Mouse (Mus musculus): ENCODE measurements at regions not wholly inside any gene's neighbourhood (a gene's known extent, or its start where the extent isn't known, plus 50 kb on each side); places are given as distances from the start of the nearest gene placed in this dataset.
"Not testable (repeated sequence)": the region's sequence is repeated elsewhere in the genome, so short reads cannot be mapped to it uniquely, and the experiment has no call there.

GRCm38 (mm10) chr12:40937037-40937436, 86.9 kb upstream of the Immp2l start:
- Histone ChIP-seq H3K4me3 (replicated peaks; ENCODE audit: low read length) (no peak overlapping the region), H3K9me3 (ENCODE audit: control insufficient read depth, low read length) (no peaks in the 10 kb centered on the region), H3K4me1 (replicated peaks; ENCODE audit: control insufficient read depth, insufficient read depth, low read length) (no peaks in the 10 kb centered on the region), H3K36me3 (replicated peaks; ENCODE audit: control insufficient read depth, insufficient read depth) (no peaks in the 10 kb centered on the region), H3K27ac (no peak overlapping the region), H3K4me2 (replicated peaks) (no peak overlapping the region), H3K27me3 (ENCODE audit: control insufficient read depth, insufficient read depth, low read length) (no peaks in the 10 kb centered on the region), H3K9ac (no peak overlapping the region)
- ATAC-seq (ENCODE audit: low FRiP score) (no peak), DNase-seq (ENCODE audit: low spot score) (no peak)
- 17% methylated on average over 4 of the region's 4 CpGs for WGBS

GRCm38 (mm10) chr12:40946888-40947287, 77.0 kb upstream of the Immp2l start:
- Histone ChIP-seq H3K4me3 (replicated peaks; ENCODE audit: low read length) (no peak overlapping the region), H3K36me3 (replicated peaks; ENCODE audit: control insufficient read depth, insufficient read depth) (no peaks in the 10 kb centered on the region), H3K27ac (no peak overlapping the region), H3K9ac (no peak overlapping the region), H3K9me3 (ENCODE audit: control insufficient read depth, low read length) (no peaks in the 10 kb centered on the region), H3K4me2 (replicated peaks) (no peak overlapping the region), H3K4me1 (replicated peaks; ENCODE audit: control insufficient read depth, insufficient read depth, low read length) (no peaks in the 10 kb centered on the region), H3K27me3 (ENCODE audit: control insufficient read depth, insufficient read depth, low read length) (no peaks in the 10 kb centered on the region)
- DNase-seq (ENCODE audit: low spot score) (no peak), ATAC-seq (ENCODE audit: low FRiP score) (no peak)
- WGBS, result 86% methylated on average over 6 of the region's 6 CpGs

- WGBS, result 86% methylated on average over 3 of the region's 3 CpGs
- Histone ChIP-seq H3K9me3 (ENCODE audit: control insufficient read depth, low read length) (no peaks in the 10 kb centered on the region), H3K4me2 (replicated peaks) (no peak overlapping the region), H3K27me3 (ENCODE audit: control insufficient read depth, insufficient read depth, low read length) (no peaks in the 10 kb centered on the region), H3K36me3 (replicated peaks; ENCODE audit: control insufficient read depth, insufficient read depth) (no peaks in the 10 kb centered on the region), H3K9ac (no peak overlapping the region), H3K27ac (no peak overlapping the region), H3K4me3 (replicated peaks; ENCODE audit: low read length) (no peak overlapping the region), H3K4me1 (replicated peaks; ENCODE audit: control insufficient read depth, insufficient read depth, low read length) (no peaks in the 10 kb centered on the region)
- ATAC-seq (ENCODE audit: low FRiP score) (no peak), DNase-seq (ENCODE audit: low spot score) (no peak)
Measured at GRCm38 (mm10) chr12:40949580-40949979, 74.3 kb upstream of the Immp2l start.

GRCm38 (mm10) chr12:40958536-40958935, 65.4 kb upstream of the Immp2l start:
- Histone ChIP-seq H3K4me2 (replicated peaks) (no peak overlapping the region), H3K4me1 (replicated peaks; ENCODE audit: control insufficient read depth, insufficient read depth, low read length) (no peaks in the 10 kb centered on the region), H3K36me3 (replicated peaks; ENCODE audit: control insufficient read depth, insufficient read depth) (no peaks in the 10 kb centered on the region), H3K27ac (no peak overlapping the region), H3K9ac (no peak overlapping the region), H3K4me3 (replicated peaks; ENCODE audit: low read length) (no peak overlapping the region), H3K27me3 (ENCODE audit: control insufficient read depth, insufficient read depth, low read length) (no peaks in the 10 kb centered on the region), H3K9me3 (ENCODE audit: control insufficient read depth, low read length) (no peaks in the 10 kb centered on the region)
- WGBS, result 88% methylated on average over 3 of the region's 3 CpGs
- ATAC-seq (ENCODE audit: low FRiP score) (no peak), DNase-seq (ENCODE audit: low spot score) (no peak)

- WGBS, result 72% methylated on average over 2 of the region's 2 CpGs
- Histone ChIP-seq H3K4me1 (replicated peaks; ENCODE audit: control insufficient read depth, insufficient read depth, low read length) (no peaks in the 10 kb centered on the region), H3K36me3 (replicated peaks; ENCODE audit: control insufficient read depth, insufficient read depth) (no peaks in the 10 kb centered on the region), H3K27me3 (ENCODE audit: control insufficient read depth, insufficient read depth, low read length) (no peaks in the 10 kb centered on the region), H3K4me3 (replicated peaks; ENCODE audit: low read length) (no peak overlapping the region), H3K27ac (no peak overlapping the region), H3K4me2 (replicated peaks) (no peak overlapping the region), H3K9me3 (ENCODE audit: control insufficient read depth, low read length) (no peaks in the 10 kb centered on the region), H3K9ac (no peak overlapping the region)
- ATAC-seq (ENCODE audit: low FRiP score) (no peak), DNase-seq (ENCODE audit: low spot score) (no peak)
Measured at GRCm38 (mm10) chr12:40964996-40965395, 58.9 kb upstream of the Immp2l start.

GRCm38 (mm10) chr12:40966308-40966707, 57.6 kb upstream of the Immp2l start:
- no peak overlapping the region for H3K4me3 ChIP-seq (replicated peaks; ENCODE audit: low read length)
- H3K27me3 ChIP-seq (ENCODE audit: control insufficient read depth, insufficient read depth, low read length), result no peaks in the 10 kb centered on the region
- H3K9me3 ChIP-seq (ENCODE audit: control insufficient read depth, low read length), result no peaks in the 10 kb centered on the region
- H3K4me2 ChIP-seq (replicated peaks), result no peak overlapping the region
- H3K36me3 ChIP-seq (replicated peaks; ENCODE audit: control insufficient read depth, insufficient read depth), result no peaks in the 10 kb centered on the region
- H3K9ac ChIP-seq, result no peak overlapping the region
- ATAC-seq (ENCODE audit: low FRiP score), result no peak
- H3K4me1 ChIP-seq (replicated peaks; ENCODE audit: control insufficient read depth, insufficient read depth, low read length), result no peaks in the 10 kb centered on the region
- no peak overlapping the region for H3K27ac ChIP-seq
- 91% methylated on average over 2 of the region's 2 CpGs for WGBS
- no peak for DNase-seq (ENCODE audit: low spot score)

- 93% methylated on average over 6 of the region's 6 CpGs for WGBS
- H3K9me3 ChIP-seq (ENCODE audit: control insufficient read depth, low read length); ATAC-seq (ENCODE audit: low FRiP score); H3K9ac ChIP-seq; DNase-seq (ENCODE audit: low spot score); H3K4me2 ChIP-seq (replicated peaks); H3K27me3 ChIP-seq (ENCODE audit: control insufficient read depth, insufficient read depth, low read length); H3K27ac ChIP-seq; H3K4me1 ChIP-seq (replicated peaks; ENCODE audit: control insufficient read depth, insufficient read depth, low read length); H3K36me3 ChIP-seq (replicated peaks; ENCODE audit: control insufficient read depth, insufficient read depth); H3K4me3 ChIP-seq (replicated peaks; ENCODE audit: low read length): not testable (repeated sequence)
Measured at GRCm38 (mm10) chr12:40966723-40967122, 57.2 kb upstream of the Immp2l start.

- Histone ChIP-seq H3K9ac (no peak overlapping the region), H3K4me2 (replicated peaks) (no peak overlapping the region), H3K4me3 (replicated peaks; ENCODE audit: low read length) (no peak overlapping the region), H3K4me1 (replicated peaks; ENCODE audit: control insufficient read depth, insufficient read depth, low read length) (no peaks in the 10 kb centered on the region), H3K27ac (no peak overlapping the region), H3K27me3 (ENCODE audit: control insufficient read depth, insufficient read depth, low read length) (no peaks in the 10 kb centered on the region), H3K36me3 (replicated peaks; ENCODE audit: control insufficient read depth, insufficient read depth) (no peaks in the 10 kb centered on the region), H3K9me3 (ENCODE audit: control insufficient read depth, low read length) (no peaks in the 10 kb centered on the region)
- WGBS, result 85% methylated on average over 3 of the region's 3 CpGs
- ATAC-seq (ENCODE audit: low FRiP score) (no peak), DNase-seq (ENCODE audit: low spot score) (no peak)
Measured at GRCm38 (mm10) chr12:40972844-40973243, 51.0 kb upstream of the Immp2l start.

Data from hindbrain, embryonic 14.5 days (tissue).